Mouse (Mus musculus) midbrain, embryonic 10.5 days (tissue): ENCODE results near the gene Hdac5. TPM values are rescaled to one million over a fixed set of nuclear protein-coding genes. Genes with fewer than 3 reads are reported as not detected.

Source experiments
- DNase-seq: peaks from one replicate; pipeline ENCODE4 v3.0.0-alpha.2; 2017; ENCODE audit warnings: low spot score
- H3K27ac ChIP-seq: fragments of 300-500 bp; sonication (generic); replicated peaks from 2 replicates; pipeline ENCODE4 v1.5.1; 2016; ENCODE audit warnings: mild to moderate bottlenecking
- H3K27me3 ChIP-seq: fragments of 300-500 bp; sonication (generic); 2 replicates; pipeline ENCODE4 v1.6.1; 2016; ENCODE audit warnings: low read depth, mild to moderate bottlenecking; ENCODE audit not compliant: poor library complexity, severe bottlenecking
- H3K36me3 ChIP-seq: fragments of 300-500 bp; sonication (generic); 2 replicates; pipeline ENCODE4 v1.6.1; 2016; ENCODE audit warnings: mild to moderate bottlenecking, moderate library complexity
- H3K4me1 ChIP-seq: fragments of 300-500 bp; sonication (generic); 2 replicates; pipeline ENCODE4 v1.6.1; 2016
- H3K4me3 ChIP-seq: fragments of 300-500 bp; sonication (generic); 2 replicates; pipeline ENCODE4 v1.5.1; 2016; ENCODE audit warnings: mild to moderate bottlenecking, moderate library complexity
- H3K9me3 ChIP-seq: fragments of 300-500 bp; sonication (generic); replicated peaks from 2 replicates; pipeline ENCODE4 v1.6.1; 2016; ENCODE audit warnings: mild to moderate bottlenecking
- WGBS: fragments of 180-500 bp; shearing (Covaris S2); methylation state at CpG from one replicate; pipeline ENCODE4 v1.1.7; 2016; 5-methylcytosine and 5-hydroxymethylcytosine counted together
- polyA plus RNA-seq: library from polyadenylated mRNA; unstranded; fragments of >200 nt; fragmentation: Nextera tagmentation; extraction: Ambion mirVana; gene quantifications from 2 replicates; pipeline ENCODE4 v1.2.1, GENCODE M21; 2016

Gene Hdac5
- polyA plus RNA-seq, 1 experiment from 2014 or later = 57.3 TPM

DNA sequence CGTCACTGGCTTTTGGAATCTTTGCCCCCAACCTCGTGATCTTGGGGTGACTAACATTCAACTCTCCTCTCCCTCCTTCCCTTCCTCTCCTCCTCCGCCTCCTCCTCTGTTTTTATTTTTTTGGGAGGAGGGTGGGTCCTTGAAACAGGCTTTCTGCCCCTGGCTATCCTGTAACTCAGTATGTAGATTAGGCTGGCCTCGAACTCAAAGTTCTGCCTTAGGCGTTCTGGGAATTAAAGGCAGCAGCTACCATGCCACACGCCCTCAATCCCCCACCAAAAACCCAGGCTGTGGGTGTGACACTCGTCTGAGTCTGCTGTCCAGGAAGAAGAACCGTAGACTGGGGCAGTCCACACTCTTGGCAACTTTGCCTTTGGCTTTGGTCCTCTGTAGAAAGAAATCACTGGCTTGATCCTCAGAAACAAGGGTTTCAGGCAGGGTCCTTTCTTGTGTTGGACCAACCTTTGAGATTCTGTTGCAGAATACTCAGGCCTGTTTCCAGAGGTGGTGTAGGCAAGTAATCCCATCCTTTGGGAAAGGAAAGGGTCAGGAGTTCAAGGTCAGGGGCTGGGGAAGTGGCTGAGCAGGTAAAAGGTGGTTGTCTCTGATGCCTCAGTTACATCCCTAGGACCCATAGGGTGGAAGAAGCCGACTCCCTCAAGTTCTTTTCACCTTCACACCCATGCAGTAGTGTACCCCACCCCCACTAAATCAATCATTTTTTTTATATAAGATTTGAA lies 19.6 kb upstream of the Hdac5 start:
- H3K27ac ChIP-seq = peak overlapping the region; percentile 87
- H3K36me3 ChIP-seq = peaks cover 37% of the 10 kb centered on the region
- H3K4me1 ChIP-seq = peaks cover 31% of the 10 kb centered on the region
- H3K4me3 ChIP-seq = peak overlapping the region; percentile 86
- no peaks in the 10 kb centered on the region for H3K9me3 ChIP-seq
- WGBS = 15% methylated on average over 9 of the region's 9 CpGs
- DNase-seq = no peak
- peaks cover 9% of the 10 kb centered on the region for H3K27me3 ChIP-seq

DNA sequence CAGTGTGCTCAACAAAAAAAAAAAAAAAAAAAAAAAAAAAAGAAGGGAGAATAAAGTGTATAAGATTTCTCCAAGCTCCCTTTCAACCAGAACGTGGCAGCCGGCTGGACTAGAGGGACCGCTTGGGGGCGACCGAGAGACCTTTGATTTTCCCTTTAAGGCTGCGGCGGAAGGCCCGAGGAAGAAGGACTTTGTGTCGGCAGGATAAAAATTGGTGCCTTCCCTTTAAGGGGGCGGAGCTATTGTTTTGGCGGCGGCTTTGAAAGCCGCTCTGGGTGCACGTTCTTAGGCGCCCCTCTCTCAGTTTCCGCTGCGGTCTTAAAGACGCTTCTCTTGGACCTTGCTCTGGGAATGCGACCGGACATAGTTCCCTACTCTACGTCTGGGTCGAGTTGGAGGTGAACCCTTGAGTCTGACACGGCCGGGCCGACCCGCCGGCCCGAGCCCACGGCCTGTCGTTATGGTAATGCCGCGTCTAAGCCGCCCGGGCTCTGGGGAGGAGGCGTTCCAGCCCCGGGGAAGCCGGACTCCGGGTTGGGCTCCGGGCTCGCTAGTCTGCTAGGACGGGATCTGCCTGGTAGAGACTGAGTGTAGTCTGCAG lies 18.8 kb upstream of the Hdac5 start, which contains the start of gene BC030867:
TSS of gene BC030867 (plus strand) at position 253 of the 601 bp plus-strand sequence.
- peaks cover 13% of the 10 kb centered on the region for H3K27me3 ChIP-seq
- H3K9me3 ChIP-seq = no peaks in the 10 kb centered on the region
- H3K4me1 ChIP-seq = peaks cover 33% of the 10 kb centered on the region
- under 1% methylated on average over 41 of the region's 41 CpGs for WGBS
- peaks cover 29% of the 10 kb centered on the region for H3K36me3 ChIP-seq
- peak within 1 kb of the TSS; percentile 86 for H3K4me3 ChIP-seq
- H3K27ac ChIP-seq = peak within 1 kb of the TSS; percentile 87
- peak; percentile 96 for DNase-seq

GRCm38 (mm10) chr11:102246871-102247270 lies 16.9 kb upstream of the Hdac5 start:
- H3K36me3 ChIP-seq = peaks cover 14% of the 10 kb centered on the region
- peaks cover 33% of the 10 kb centered on the region for H3K4me1 ChIP-seq
- WGBS = 86% methylated on average over 4 of the region's 4 CpGs
- peaks cover 13% of the 10 kb centered on the region for H3K27me3 ChIP-seq
- no peak for DNase-seq
- H3K27ac ChIP-seq = no peak overlapping the region
- peaks cover 3% of the 10 kb centered on the region; the same call in 1 of the 2 replicates for H3K9me3 ChIP-seq
- H3K4me3 ChIP-seq = no peak overlapping the region

- Histone ChIP-seq H3K27ac (no peak overlapping the region), H3K36me3 (peaks cover 8% of the 10 kb centered on the region), H3K4me1 (peaks cover 33% of the 10 kb centered on the region), H3K4me3 (no peak overlapping the region), H3K9me3 (peaks cover 4% of the 10 kb centered on the region; the same call in 1 of the 2 replicates), H3K27me3 (peaks cover 13% of the 10 kb centered on the region)
- no peak for DNase-seq
- WGBS = 93% methylated on average over 6 of the region's 6 CpGs
Observed at GRCm38 (mm10) chr11:102246273-102246635, 16.3 kb upstream of the Hdac5 start.

DNA sequence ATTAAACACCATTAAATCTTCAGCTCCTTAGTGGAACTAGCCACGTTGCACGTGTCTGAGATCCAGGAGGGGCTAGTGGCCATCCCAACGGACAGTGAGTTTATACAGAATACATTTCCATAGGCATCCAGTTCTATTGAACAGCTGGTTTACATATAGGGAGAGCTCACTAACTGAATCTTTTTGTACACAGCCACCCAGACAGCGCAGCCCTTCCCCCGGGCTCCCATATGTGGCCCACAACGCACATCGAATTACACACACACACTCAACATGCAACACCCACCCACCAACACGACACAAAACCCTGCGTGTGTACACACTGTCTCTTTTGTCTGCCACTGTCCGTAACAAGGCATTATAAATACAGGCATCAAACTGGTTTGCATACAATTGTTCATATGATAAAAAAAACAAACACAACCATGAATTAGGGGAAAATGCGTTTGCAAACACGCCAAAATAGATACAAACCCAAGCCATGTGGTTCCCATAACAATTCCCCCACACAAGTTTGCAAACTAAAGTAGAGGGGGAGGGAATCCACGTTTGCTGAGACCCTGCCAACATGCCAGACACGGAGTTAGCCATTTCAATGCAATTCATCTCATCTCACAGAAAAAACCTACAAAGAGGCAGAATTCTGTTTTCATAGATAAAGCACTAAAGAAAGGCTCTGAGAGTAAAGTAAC lies 15.8 kb upstream of the Hdac5 start:
- peaks cover 13% of the 10 kb centered on the region for H3K27me3 ChIP-seq
- peak overlapping the region; percentile 81 for H3K27ac ChIP-seq
- H3K36me3 ChIP-seq = peaks cover 3% of the 10 kb centered on the region
- H3K4me3 ChIP-seq = peak overlapping the region; percentile 54
- H3K4me1 ChIP-seq = peaks cover 33% of the 10 kb centered on the region
- 67% methylated on average over 14 of the region's 14 CpGs for WGBS
- peaks cover 4% of the 10 kb centered on the region; the same call in 1 of the 2 replicates for H3K9me3 ChIP-seq
- no peak for DNase-seq

GRCm38 (mm10) chr11:102244926-102245449 lies 15.0 kb upstream of the Hdac5 start:
- Histone ChIP-seq H3K9me3 (peaks cover 4% of the 10 kb centered on the region; the same call in 1 of the 2 replicates), H3K4me1 (peaks cover 33% of the 10 kb centered on the region), H3K4me3 (peak overlapping the region; percentile 54), H3K27ac (peak overlapping the region; percentile 81), H3K27me3 (peaks cover 13% of the 10 kb centered on the region), H3K36me3 (no peaks in the 10 kb centered on the region)
- peak; percentile 59 for DNase-seq
- 3% methylated on average over 32 of the region's 32 CpGs for WGBS

DNA sequence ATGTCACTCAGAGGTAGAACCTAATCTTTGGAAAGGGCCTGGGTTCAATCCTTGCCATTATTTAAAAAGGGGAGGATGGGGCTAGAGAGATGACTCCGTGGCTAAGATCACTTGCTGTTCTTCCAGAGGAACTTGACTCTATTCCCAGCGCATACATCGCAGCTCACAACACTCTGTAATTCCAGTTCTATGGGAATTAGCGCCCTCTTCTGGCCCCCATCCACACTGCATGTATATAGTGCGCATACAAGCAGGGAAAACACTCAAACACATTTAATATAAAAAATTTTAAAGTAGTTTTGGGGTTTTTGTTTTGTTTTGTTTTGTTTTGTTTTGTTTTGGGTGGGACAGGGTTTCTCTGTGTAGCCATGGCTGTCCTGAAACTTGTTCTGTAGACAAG lies 11.9 kb upstream of the Hdac5 start:
- 55% methylated on average over 5 of the region's 5 CpGs for WGBS
- peaks cover 20% of the 10 kb centered on the region for H3K4me1 ChIP-seq
- no peak overlapping the region for H3K27ac ChIP-seq
- no peaks in the 10 kb centered on the region for H3K36me3 ChIP-seq
- DNase-seq = no peak
- no peak overlapping the region for H3K4me3 ChIP-seq
- H3K27me3 ChIP-seq = peaks cover 13% of the 10 kb centered on the region
- H3K9me3 ChIP-seq = peaks cover 4% of the 10 kb centered on the region; the same call in 1 of the 2 replicates

DNA sequence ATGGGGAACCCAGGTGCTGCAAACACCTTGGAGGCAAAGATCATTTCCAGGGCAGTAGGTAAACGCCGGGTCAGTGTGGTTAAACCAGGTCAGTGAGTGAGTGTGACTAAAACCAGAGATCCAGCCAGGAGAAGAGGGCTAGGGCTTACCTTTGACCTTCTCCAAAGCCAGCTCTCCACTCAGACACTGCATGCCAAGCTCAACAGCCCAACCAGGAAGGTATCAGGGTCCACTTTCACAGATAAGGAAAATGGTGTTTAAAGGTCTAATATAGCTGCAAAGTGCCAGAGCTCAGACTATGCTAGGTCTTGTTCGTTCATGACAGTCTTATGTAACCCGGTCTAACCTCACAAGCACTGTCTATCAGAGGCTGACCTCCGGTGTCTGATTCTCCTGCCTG lies 11.3 kb upstream of the Hdac5 start:
- Histone ChIP-seq H3K27ac (no peak overlapping the region), H3K9me3 (peaks cover 4% of the 10 kb centered on the region; the same call in 1 of the 2 replicates), H3K4me1 (peaks cover 25% of the 10 kb centered on the region), H3K4me3 (no peak overlapping the region), H3K27me3 (peaks cover 13% of the 10 kb centered on the region), H3K36me3 (no peaks in the 10 kb centered on the region)
- DNase-seq = no peak
- WGBS = 88% methylated on average over 5 of the region's 5 CpGs

GRCm38 (mm10) chr11:102240636-102241035 lies 10.7 kb upstream of the Hdac5 start:
- H3K27ac ChIP-seq = no peak overlapping the region
- H3K36me3 ChIP-seq = no peaks in the 10 kb centered on the region
- peaks cover 8% of the 10 kb centered on the region for H3K27me3 ChIP-seq
- peaks cover 21% of the 10 kb centered on the region for H3K4me1 ChIP-seq
- 88% methylated on average over 6 of the region's 6 CpGs for WGBS
- H3K4me3 ChIP-seq = no peak overlapping the region
- no peak for DNase-seq
- peaks cover 4% of the 10 kb centered on the region; the same call in 1 of the 2 replicates for H3K9me3 ChIP-seq

GRCm38 (mm10) chr11:102236022-102236421 lies 6.1 kb upstream of the Hdac5 start:
- Histone ChIP-seq H3K36me3 (no peaks in the 10 kb centered on the region), H3K4me3 (no peak overlapping the region), H3K4me1 (peaks cover 8% of the 10 kb centered on the region), H3K27me3 (no peaks in the 10 kb centered on the region), H3K27ac (no peak overlapping the region), H3K9me3 (no peaks in the 10 kb centered on the region)
- 79% methylated on average over 2 of the region's 2 CpGs for WGBS
- no peak for DNase-seq

DNA sequence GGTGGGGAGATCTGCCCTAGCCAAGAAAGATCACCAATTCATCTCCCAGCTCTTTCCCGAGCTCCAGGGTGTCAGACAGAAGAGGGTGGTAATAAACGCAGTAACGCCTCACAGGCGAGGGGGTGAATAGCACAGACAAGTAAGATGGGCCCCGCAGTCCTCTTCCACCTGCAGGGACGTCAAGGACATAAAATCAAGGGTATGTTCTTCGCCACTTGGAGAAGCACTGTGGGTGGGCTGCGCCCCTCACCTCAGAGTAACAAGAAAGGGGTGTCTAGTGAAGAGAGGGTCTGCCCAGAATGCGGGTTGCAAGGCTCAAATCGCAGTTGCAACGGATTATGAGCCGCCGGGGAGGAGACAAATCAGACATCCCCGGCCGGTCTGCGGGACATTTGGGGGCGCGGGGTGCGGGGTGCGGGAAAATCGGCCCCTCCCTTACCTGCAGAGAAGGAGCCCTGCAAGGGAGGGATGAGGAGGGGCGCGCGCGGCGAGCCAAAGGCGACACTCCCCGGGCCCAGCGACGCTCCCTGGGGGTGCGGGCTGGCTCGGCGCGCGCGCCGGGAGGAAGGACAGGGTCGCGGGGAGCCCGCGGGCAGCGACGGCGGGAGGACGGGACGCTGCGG lies 524 bp downstream of the Hdac5 start:
- Histone ChIP-seq H3K27ac (peak overlapping the region; percentile 94), H3K36me3 (0 out of 2 replicates have a peak, but pooled peaks cover under 1% of the 10 kb centered on the region), H3K9me3 (no peaks in the 10 kb centered on the region), H3K27me3 (peaks cover 28% of the 10 kb centered on the region), H3K4me3 (peak overlapping the region; percentile 90), H3K4me1 (peaks cover 61% of the 10 kb centered on the region)
- DNase-seq = peak; percentile 48
- WGBS = under 1% methylated on average over 47 of the region's 47 CpGs

- Histone ChIP-seq H3K9me3 (no peaks in the 10 kb centered on the region), H3K4me1 (peaks cover 68% of the 10 kb centered on the region), H3K4me3 (peak overlapping the region; percentile 90), H3K27ac (peak overlapping the region; percentile 94), H3K27me3 (peaks cover 35% of the 10 kb centered on the region), H3K36me3 (peaks cover 6% of the 10 kb centered on the region; the same call in 1 of the 2 replicates)
- WGBS = 13% methylated on average over 7 of the region's 7 CpGs
- DNase-seq = no peak
Observed at GRCm38 (mm10) chr11:102228646-102229268, 1.2 kb downstream of the Hdac5 start.
